Mouse (Mus musculus): ENCODE measurements at regions not wholly inside any gene's neighbourhood (a gene's known extent, or its start where the extent isn't known, plus 50 kb on each side); places are given as distances from the start of the nearest gene placed in this dataset.

GRCm38 (mm10) chr11:64587034-64587710, 150.7 kb upstream of the F930015N05Rik start:
- no peak for TF ChIP-seq CTCF (IDR thresholded peaks at IDR 0.05; ENCODE audit: extremely low read depth, insufficient read depth, low read length)
- no peak for TF ChIP-seq POLR2A (IDR thresholded peaks at IDR 0.05; ENCODE audit: extremely low read depth, insufficient read depth, low read length)

Data from cortical plate, adult 2 months (tissue).